Mouse (Mus musculus) kidney, embryonic 14.5 days (tissue): ENCODE measurements around the gene Ldlr. TPM values are rescaled to one million over a fixed set of nuclear protein-coding genes. Genes with fewer than 3 reads are reported as not detected.

Source experiments
- ATAC-seq: fragments of 200-750 bp; cut with Nextera tagmentation; 2 replicates; pipeline ENCODE4 v1.8.0; 2017; ENCODE audit warnings: moderate number of reproducible peaks, mild to moderate bottlenecking, moderate TSS enrichment, moderate library complexity; ENCODE audit not compliant: low FRiP score, low TSS enrichment
- H3K27ac ChIP-seq: fragments of 300-500 bp; sonication (generic); 2 replicates; pipeline ENCODE4 v1.5.1; 2014; ENCODE audit warnings: low read depth, mild to moderate bottlenecking, low read length, moderate library complexity, mixed read lengths
- H3K27me3 ChIP-seq: fragments of 300-500 bp; sonication (generic); 2 replicates; pipeline ENCODE4 v1.6.1; 2014; ENCODE audit warnings: mild to moderate bottlenecking, low read length; ENCODE audit not compliant: control insufficient read depth, insufficient read depth
- H3K36me3 ChIP-seq: fragments of 300-500 bp; sonication (generic); 2 replicates; pipeline ENCODE4 v1.6.1; 2014; ENCODE audit warnings: low read length, mixed read lengths; ENCODE audit not compliant: control insufficient read depth, insufficient read depth
- H3K4me1 ChIP-seq: fragments of 300-500 bp; sonication (generic); 2 replicates; pipeline ENCODE4 v1.6.1; 2014; ENCODE audit warnings: low read length, mixed read lengths; ENCODE audit not compliant: control insufficient read depth, insufficient read depth
- H3K4me2 ChIP-seq: fragments of 300-500 bp; sonication (generic); replicated peaks from 2 replicates; pipeline ENCODE4 v1.6.1; 2014; ENCODE audit warnings: low read depth, mild to moderate bottlenecking, low read length
- H3K4me3 ChIP-seq: fragments of 300-500 bp; sonication (generic); 2 replicates; pipeline ENCODE4 v1.5.1; 2014; ENCODE audit warnings: mild to moderate bottlenecking, low read length
- H3K9ac ChIP-seq: fragments of 300-500 bp; sonication (generic); 2 replicates; pipeline ENCODE4 v1.6.1; 2014; ENCODE audit warnings: low read depth, mild to moderate bottlenecking, low read length, moderate library complexity
- H3K9me3 ChIP-seq: fragments of 300-500 bp; sonication (generic); 2 replicates; pipeline ENCODE4 v1.6.1; 2016; ENCODE audit warnings: low read length; ENCODE audit not compliant: control insufficient read depth
- WGBS: fragments of 180-500 bp; shearing (Covaris S2); extraction: QIAGEN DNeasy Blood & Tissue Kit; methylation state at CpG from one replicate; pipeline ENCODE4 v1.1.7; 2014; 5-methylcytosine and 5-hydroxymethylcytosine counted together
- polyA plus RNA-seq: library from polyadenylated mRNA; unstranded; fragments of >200 nt; fragmentation: Nextera tagmentation; extraction: Ambion mirVana; gene quantifications from 2 replicates; pipeline ENCODE4 v1.2.1, GENCODE M21; 2014

Ldlr gene
- polyA plus RNA-seq, 1 experiment from 2014 or later, result 15.8 TPM

DNA sequence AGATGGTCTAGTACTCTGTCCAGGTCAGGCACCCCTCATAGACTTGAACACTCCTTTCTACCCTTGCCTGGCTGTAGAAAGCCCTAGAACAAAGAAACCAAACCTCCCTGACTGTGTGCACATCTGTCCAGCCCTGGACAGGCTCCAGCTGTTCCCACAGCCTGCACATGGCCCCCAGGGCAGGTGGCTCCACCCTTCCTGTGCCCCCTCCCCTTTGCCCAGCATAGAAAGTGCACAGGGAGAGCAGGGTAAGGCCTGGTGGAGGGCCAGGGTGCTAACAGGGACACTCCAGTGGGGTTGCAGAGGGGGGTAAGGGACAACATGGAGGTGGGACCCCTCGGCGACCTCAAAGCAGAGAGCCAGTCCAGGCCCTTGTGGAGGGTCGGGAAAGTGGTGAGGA lies 73.0 kb downstream of the Ldlr start:
- Histone ChIP-seq H3K27me3 (no peaks in the 10 kb centered on the region), H3K27ac (peak overlapping the region; percentile 53), H3K4me2 (peak overlapping the region; percentile 63), H3K4me1 (peaks cover 26% of the 10 kb centered on the region), H3K36me3 (peaks cover 45% of the 10 kb centered on the region), H3K4me3 (peak overlapping the region; percentile 88; the same call in 1 of the 2 replicates), H3K9me3 (no peaks in the 10 kb centered on the region), H3K9ac (peak overlapping the region; percentile 52)
- ATAC-seq, result peak; percentile 19; the same call in 1 of the 2 replicates
- 42% methylated on average over 3 of the region's 3 CpGs for WGBS

DNA sequence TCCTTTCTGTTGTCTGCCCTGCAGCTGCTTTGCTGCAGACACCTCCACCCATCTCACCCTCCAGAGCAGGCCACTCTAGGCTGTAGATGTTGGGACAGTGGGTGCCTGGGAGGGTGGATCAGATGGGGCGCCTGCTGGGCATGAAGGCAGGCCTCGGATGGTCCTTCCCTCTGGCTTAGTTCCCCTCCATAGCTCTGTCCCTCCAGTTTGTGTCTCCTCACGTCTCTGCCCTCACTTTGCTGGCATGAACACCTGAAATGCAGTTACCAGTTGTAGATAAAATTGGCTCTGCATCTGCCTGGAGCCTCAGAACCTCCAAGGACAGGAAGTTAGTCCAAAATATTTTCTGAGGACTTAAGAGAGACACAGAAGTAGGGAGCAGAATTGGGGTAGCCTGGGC lies 73.6 kb downstream of the Ldlr start:
- peaks cover 26% of the 10 kb centered on the region for H3K4me1 ChIP-seq

DNA sequence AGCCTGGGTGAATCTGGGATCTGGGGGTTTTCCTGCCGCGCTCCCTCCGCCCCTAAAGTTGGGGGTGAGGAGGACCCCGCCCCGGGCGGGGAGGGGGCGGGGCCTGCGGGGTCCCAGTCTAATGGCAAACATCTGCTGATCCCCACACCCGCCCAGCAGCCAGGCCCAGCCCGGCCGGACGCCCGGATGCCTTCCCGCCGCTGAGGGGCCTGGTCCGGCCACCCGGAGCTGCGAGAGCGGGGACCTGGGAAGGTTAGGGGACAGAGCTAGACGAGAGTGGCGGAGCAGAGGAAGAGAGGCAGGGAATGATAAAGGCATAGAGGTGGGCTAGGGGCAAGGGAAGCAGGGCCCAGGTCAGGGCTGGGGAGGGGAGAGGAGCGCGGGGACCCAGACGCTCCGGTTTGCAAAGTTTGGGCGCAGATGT lies 74.7 kb downstream of the Ldlr start:
- peak; percentile 75 for ATAC-seq

More for the DNA sequence above, 73.6 kb downstream of the Ldlr start:
- WGBS, result 67% methylated on average over 3 of the region's 3 CpGs
- ATAC-seq, result no peak
- peak overlapping the region; percentile 63 for H3K4me2 ChIP-seq
- peak overlapping the region; percentile 88; the same call in 1 of the 2 replicates for H3K4me3 ChIP-seq
- H3K27ac ChIP-seq, result peak overlapping the region; percentile 96; the same call in 1 of the 2 replicates
- no peaks in the 10 kb centered on the region for H3K27me3 ChIP-seq
- H3K9me3 ChIP-seq, result no peaks in the 10 kb centered on the region
- peaks cover 43% of the 10 kb centered on the region for H3K36me3 ChIP-seq
- peak overlapping the region; percentile 2; the same call in 1 of the 2 replicates for H3K9ac ChIP-seq

DNA sequence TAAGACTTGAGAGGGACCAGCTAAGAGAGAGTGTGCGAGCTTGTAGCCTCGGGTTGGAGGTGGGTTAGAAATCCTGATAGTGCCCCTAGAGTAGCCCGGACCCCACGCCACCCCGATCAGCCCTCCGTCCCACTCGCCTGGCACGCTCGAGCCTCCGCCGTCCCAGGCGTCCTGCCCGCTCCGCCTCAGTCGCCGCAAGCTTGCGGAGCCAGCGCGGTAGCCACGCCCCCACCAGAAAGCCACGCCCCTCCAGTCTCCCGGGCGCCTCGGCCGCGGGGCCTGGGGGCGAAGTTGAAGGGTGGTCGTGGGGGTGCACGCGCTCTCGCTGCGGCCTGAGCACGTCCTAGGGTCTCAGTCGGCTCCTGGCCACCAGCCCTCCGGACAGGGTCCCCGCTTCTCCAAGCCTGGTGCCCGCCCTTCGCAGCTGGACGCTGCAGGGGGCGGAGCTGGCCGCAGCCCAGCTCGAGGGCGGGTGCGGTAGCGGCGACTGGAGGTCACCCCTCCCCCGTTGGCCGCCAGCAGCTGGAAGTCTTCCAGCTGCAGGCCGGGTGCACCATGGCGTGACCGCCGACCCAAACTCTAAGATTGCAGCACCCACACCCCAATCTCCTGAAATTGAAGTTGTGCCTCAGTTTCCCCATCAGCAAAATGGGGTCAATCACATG lies 75.2 kb downstream of the Ldlr start, which contains the start of gene Kank2:
Gene Kank2, minus strand, starts transcription at position 400 of the 665 bp plus-strand sequence.
- Histone ChIP-seq H3K4me2 (peak within 1 kb of the TSS; percentile 63), H3K4me3 (peak within 1 kb of the TSS; percentile 88), H3K4me1 (peaks cover 20% of the 10 kb centered on the region), H3K9ac (peak within 1 kb of the TSS; percentile 89), H3K9me3 (no peaks in the 10 kb centered on the region), H3K36me3 (peaks cover 33% of the 10 kb centered on the region), H3K27me3 (no peaks in the 10 kb centered on the region), H3K27ac (peak within 1 kb of the TSS; percentile 96)
- peak; percentile 85 for ATAC-seq
- WGBS, result under 1% methylated on average over 52 of the region's 52 CpGs

More for the DNA sequence above, 74.7 kb downstream of the Ldlr start:
- Histone ChIP-seq H3K9me3 (no peaks in the 10 kb centered on the region), H3K9ac (peak overlapping the region; percentile 89), H3K27ac (peak overlapping the region; percentile 96), H3K4me1 (peaks cover 20% of the 10 kb centered on the region), H3K4me2 (peak overlapping the region; percentile 63), H3K36me3 (peaks cover 38% of the 10 kb centered on the region), H3K27me3 (no peaks in the 10 kb centered on the region), H3K4me3 (peak overlapping the region; percentile 88)
- WGBS, result under 1% methylated on average over 21 of the region's 26 CpGs

DNA sequence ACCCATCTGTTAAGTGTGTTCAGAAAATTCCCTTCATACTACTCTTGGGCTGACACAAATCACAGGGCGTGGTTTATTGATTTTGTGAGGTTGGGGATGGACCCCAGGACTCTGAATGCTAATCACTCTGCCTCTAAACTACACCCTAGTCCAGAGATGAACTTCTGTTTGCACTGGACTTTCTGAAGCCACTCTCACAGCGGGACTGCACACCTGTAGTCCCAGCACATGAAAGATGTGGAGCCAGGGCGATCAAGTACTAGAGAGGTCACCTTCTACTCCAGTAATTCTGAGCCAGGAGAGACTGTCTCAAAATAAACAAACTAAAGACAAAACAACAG lies 75.7 kb downstream of the Ldlr start:
- Histone ChIP-seq H3K4me2 (peak overlapping the region; percentile 63), H3K4me1 (peaks cover 20% of the 10 kb centered on the region), H3K9ac (peak overlapping the region; percentile 89; the same call in 1 of the 2 replicates), H3K4me3 (peak overlapping the region; percentile 88), H3K27ac (no peak overlapping the region), H3K27me3 (no peaks in the 10 kb centered on the region), H3K36me3 (peaks cover 28% of the 10 kb centered on the region), H3K9me3 (no peaks in the 10 kb centered on the region)
- ATAC-seq, result no peak
- 50% methylated on average over 3 of the region's 3 CpGs for WGBS

Other genes with a start within 250 kb of the Ldlr start
- 118 and 156 TPM in 2 replicates for gene Tmed1, start 213.2 kb upstream of the Ldlr start, polyA plus RNA-seq
- 3.8 and 4.8 TPM in 2 replicates for gene AB124611, start 197.3 kb upstream of the Ldlr start, polyA plus RNA-seq
- 46.9 and 60.3 TPM in 2 replicates for gene Carm1, start 176.6 kb upstream of the Ldlr start, polyA plus RNA-seq
- 27.0 and 41.3 TPM in 2 replicates for gene Timm29, start 130.8 kb upstream of the Ldlr start, polyA plus RNA-seq
- 23.4 and 24.0 TPM in 2 replicates for gene Yipf2, start 130.7 kb upstream of the Ldlr start, polyA plus RNA-seq
- 105 and 125 TPM in 2 replicates for gene Smarca4, start 107.3 kb upstream of the Ldlr start, polyA plus RNA-seq
- gene Spc24, start 36.8 kb downstream of the Ldlr start, polyA plus RNA-seq, result 139 and 150 TPM in 2 replicates
- 9.4 and 14.3 TPM in 2 replicates for gene Kank2, start 75.3 kb downstream of the Ldlr start, polyA plus RNA-seq
- gene Angptl8, start 112.0 kb downstream of the Ldlr start, polyA plus RNA-seq, result 2.6 and 3.4 TPM in 2 replicates
- gene Dock6, start 129.2 kb downstream of the Ldlr start, polyA plus RNA-seq, result 31.9 and 39.7 TPM in 2 replicates
- 4.6 and 8.3 TPM in 2 replicates for gene Rab3d, start 194.7 kb downstream of the Ldlr start, polyA plus RNA-seq
- gene Ccdc159, start 204.0 kb downstream of the Ldlr start, polyA plus RNA-seq, result 3.4 and 4.0 TPM in 2 replicates
- 54.0 and 67.5 TPM in 2 replicates for gene Tmem205, start 204.1 kb downstream of the Ldlr start, polyA plus RNA-seq
- gene Plppr2, start 213.6 kb downstream of the Ldlr start, polyA plus RNA-seq, result 7.0 and 9.2 TPM in 2 replicates
- 11.4 and 12.8 TPM in 2 replicates for gene Swsap1, start 232.3 kb downstream of the Ldlr start, polyA plus RNA-seq
- gene Epor, start 240.0 kb downstream of the Ldlr start, polyA plus RNA-seq, result 10.5 and 11.4 TPM in 2 replicates